In the genomic region with DNA sequence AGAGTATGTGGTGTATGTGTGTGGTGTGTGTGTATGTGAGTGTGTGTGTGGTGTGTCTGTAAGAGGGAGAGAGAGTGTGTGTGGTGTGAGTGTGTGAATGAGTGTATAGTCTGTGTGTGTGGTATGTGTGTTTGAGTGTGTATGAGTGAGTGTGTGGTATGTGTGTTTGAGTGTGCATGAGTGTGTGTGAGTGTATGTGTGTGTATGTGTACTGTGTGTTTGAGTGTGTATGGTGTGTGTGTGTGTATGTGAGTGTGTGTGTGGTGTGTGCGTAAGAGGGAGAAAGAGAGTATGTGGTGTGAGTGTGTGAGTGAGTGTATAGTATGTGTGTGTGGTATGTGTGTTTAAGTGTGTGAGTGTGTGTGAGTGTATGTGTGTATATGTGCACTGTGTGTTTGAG, we compare ENCODE assay signal across 19 mouse cellular contexts. TPM values are rescaled to one million over a fixed set of nuclear protein-coding genes. Genes with fewer than 3 reads are reported as not detected.
DNase-seq lines count a peak whose midpoint lies in the region; ATAC-seq and TF ChIP-seq lines count a peak whose summit lies in the region.
"Had no signal": no experiment of that assay in that cellular context is flagged by ENCODE, and none has a peak within 500 bp of the region (broad histone marks: within the 10 kb centered on the region; RNA-seq: fewer than 3 reads in every experiment).

No protein-coding gene starts in this region.

- DNase-seq in embryonic facial prominence, embryonic 10.5 days (ENCODE audit: low spot score), result no peak
- no peak for DNase-seq in lung, postnatal 4 days
- no peak for DNase-seq in left cerebral cortex, adult 18-20 months (ENCODE audit: low spot score in 2 of 2)
- no peak for DNase-seq in adrenal gland, adult 2 months
- DNase-seq: cerebellum, adult 9-10 months; gastrocnemius, adult 2 months; heart, postnatal 36 days; kidney, postnatal 14 days; lung, adult 2 months; midbrain, embryonic 14.5 days had no signal

- H3K4me3 ChIP-seq in embryonic facial prominence, embryonic 12.5 days, result no peak overlapping the region
- no peak overlapping the region for H3K4me3 ChIP-seq in embryonic facial prominence, embryonic 10.5 days
- H3K4me3 ChIP-seq in lung, embryonic 15.5 days, result no peak overlapping the region
- H3K4me3 ChIP-seq in embryonic fibroblast, embryonic 13.5 days (ENCODE audit: insufficient read depth, low read length), result no peak overlapping the region
- no peak overlapping the region for H3K4me3 ChIP-seq in stomach, embryonic 15.5 days (replicated peaks)
- H3K4me3 ChIP-seq: erythroblast, embryonic 14.5 days; heart, embryonic 15.5 days had no signal

- TF ChIP-seq CTCF in embryonic fibroblast, embryonic 13.5 days (IDR thresholded peaks at IDR 0.05; ENCODE audit: borderline replicate concordance, insufficient read depth, low read length), result peak; percentile 28; the same call in 1 of the 2 replicates

- no peaks in the 10 kb centered on the region for H3K9me3 ChIP-seq in embryonic facial prominence, embryonic 12.5 days
- no peaks in the 10 kb centered on the region for H3K9me3 ChIP-seq in embryonic facial prominence, embryonic 10.5 days
- no peaks in the 10 kb centered on the region for H3K9me3 ChIP-seq in lung, embryonic 15.5 days
- no peaks in the 10 kb centered on the region for H3K9me3 ChIP-seq in stomach, embryonic 15.5 days
- H3K9me3 ChIP-seq: heart, embryonic 15.5 days had no signal

- H3K4me1 ChIP-seq in embryonic facial prominence, embryonic 12.5 days, result peaks cover 9% of the 10 kb centered on the region
- H3K4me1 ChIP-seq in embryonic facial prominence, embryonic 10.5 days, result peaks cover 4% of the 10 kb centered on the region; the same call in 1 of the 2 replicates
- peaks cover 18% of the 10 kb centered on the region for H3K4me1 ChIP-seq in lung, embryonic 15.5 days
- peaks cover 23% of the 10 kb centered on the region for H3K4me1 ChIP-seq in embryonic fibroblast, embryonic 13.5 days (ENCODE audit: control insufficient read depth, insufficient read depth, low read length)
- no peaks in the 10 kb centered on the region for H3K4me1 ChIP-seq in stomach, embryonic 15.5 days

- no peaks in the 10 kb centered on the region for H3K27me3 ChIP-seq in embryonic facial prominence, embryonic 12.5 days
- no peaks in the 10 kb centered on the region for H3K27me3 ChIP-seq in embryonic facial prominence, embryonic 10.5 days (replicated peaks; ENCODE audit: low read depth, poor library complexity, severe bottlenecking)
- no peaks in the 10 kb centered on the region for H3K27me3 ChIP-seq in lung, embryonic 15.5 days
- H3K27me3 ChIP-seq in stomach, embryonic 15.5 days (replicated peaks), result no peaks in the 10 kb centered on the region
- H3K27me3 ChIP-seq: heart, embryonic 15.5 days had no signal

- peak overlapping the region; percentile 31; the same call in 1 of the 2 replicates for H3K27ac ChIP-seq in embryonic facial prominence, embryonic 12.5 days
- H3K27ac ChIP-seq in embryonic facial prominence, embryonic 10.5 days (replicated peaks), result no peak overlapping the region
- H3K27ac ChIP-seq in lung, embryonic 15.5 days, result peak overlapping the region; percentile 51
- peak overlapping the region; percentile 100 for H3K27ac ChIP-seq in embryonic fibroblast, embryonic 13.5 days (ENCODE audit: insufficient read depth, low read length)
- peak overlapping the region; percentile 69; the same call in 1 of the 2 replicates for H3K27ac ChIP-seq in stomach, embryonic 15.5 days
- H3K27ac ChIP-seq: heart, embryonic 15.5 days; hindbrain, embryonic 14.5 days had no signal

- H3K36me3 ChIP-seq in embryonic facial prominence, embryonic 12.5 days, result no peaks in the 10 kb centered on the region
- H3K36me3 ChIP-seq in embryonic facial prominence, embryonic 10.5 days (replicated peaks), result no peaks in the 10 kb centered on the region
- H3K36me3 ChIP-seq in lung, embryonic 15.5 days, result no peaks in the 10 kb centered on the region
- no peaks in the 10 kb centered on the region for H3K36me3 ChIP-seq in stomach, embryonic 15.5 days
- H3K36me3 ChIP-seq: heart, embryonic 15.5 days had no signal

- ATAC-seq in embryonic facial prominence, embryonic 12.5 days (ENCODE audit: insufficient number of reproducible peaks, insufficient read depth, low FRiP score, low TSS enrichment), result no peak
- ATAC-seq in lung, embryonic 15.5 days (ENCODE audit: borderline replicate concordance, extremely low read depth, low FRiP score, low TSS enrichment), result no peak
- peak; percentile 21; the same call in 1 of the 2 replicates for ATAC-seq in stomach, embryonic 15.5 days (ENCODE audit: insufficient read depth, low FRiP score, low read depth)
- ATAC-seq: forebrain, embryonic 14.5 days had no signal

- H3K9ac ChIP-seq in embryonic facial prominence, embryonic 12.5 days, result no peak overlapping the region
- no peak overlapping the region for H3K9ac ChIP-seq in lung, embryonic 15.5 days
- no peak overlapping the region for H3K9ac ChIP-seq in stomach, embryonic 15.5 days
- H3K9ac ChIP-seq: heart, embryonic 15.5 days; hindbrain, embryonic 14.5 days had no signal

- TF ChIP-seq POLR2A in embryonic fibroblast, embryonic 13.5 days (IDR thresholded peaks at IDR 0.05; ENCODE audit: low read depth, low read length), result peak; percentile 34

- H3K4me2 ChIP-seq in embryonic facial prominence, embryonic 12.5 days (replicated peaks), result no peak overlapping the region
- H3K4me2 ChIP-seq in lung, embryonic 15.5 days, result no peak overlapping the region
- H3K4me2 ChIP-seq in stomach, embryonic 15.5 days, result no peak overlapping the region
- H3K4me2 ChIP-seq: heart, embryonic 15.5 days; hindbrain, embryonic 14.5 days; liver, embryonic 11.5 days had no signal

- WGBS in embryonic facial prominence, embryonic 12.5 days, result 95% methylated on average over 1 of the region's 1 CpGs
- WGBS in embryonic facial prominence, embryonic 10.5 days, result 95% methylated on average over 1 of the region's 1 CpGs
- WGBS in lung, embryonic 15.5 days, result 96% methylated on average over 1 of the region's 1 CpGs
- 95% methylated on average over 1 of the region's 1 CpGs for WGBS in stomach, embryonic 15.5 days

RNA-seq across cellular contexts. Expression of gene Atxn1, which starts 41.7 kb away (rescaled TPM):
- polyA plus RNA-seq in embryonic facial prominence, embryonic 12.5 days (2016; fragmentation: Nextera tagmentation; extraction: Ambion mirVana), result 3.5 and 4.6 TPM in 2 replicates
- 1.1 and 1.2 TPM in 2 replicates for polyA plus RNA-seq in embryonic facial prominence, embryonic 10.5 days (2016; fragmentation: Nextera tagmentation; extraction: Ambion mirVana)
- polyA plus RNA-seq in lung, embryonic 15.5 days (2015; fragmentation: Nextera tagmentation; extraction: Ambion mirVana), result 7.4 and 8.5 TPM in 2 replicates
- polyA plus RNA-seq in embryonic fibroblast, embryonic 13.5 days (2011; ENCODE audit: insufficient read length, low read depth, missing spikeins), result 55.8 and 59.3 TPM in 2 replicates
- polyA plus RNA-seq in stomach, embryonic 15.5 days (2015; fragmentation: Nextera tagmentation; extraction: Ambion mirVana), result 7.1 and 8.5 TPM in 2 replicates
- 100 to 1,000 TPM; 167 to 176 TPM for total RNA-seq in left cerebral cortex, adult 18-20 months (2021)
- total RNA-seq in adrenal gland, adult 2 months (2021), result 10 to 100 TPM; 42.0 to 43.5 TPM
- polyA plus RNA-seq in adrenal gland, adult 2 months (2012; rRNA removed), result 21.1 and 27.3 TPM in 2 replicates
